34 mouse cellular contexts compared by ENCODE assay signal in genomic region chr14:23386786-23387185, GRCm38 (mm10).
"Had no signal": no experiment of that assay in that cellular context is flagged by ENCODE, and none has a peak within 500 bp of the region (broad histone marks: within the 10 kb centered on the region; RNA-seq: fewer than 3 reads in every experiment).

No protein-coding gene starts in this region.

- H3K27me3 ChIP-seq: heart, embryonic 12.5 days; heart, embryonic 13.5 days; heart, embryonic 15.5 days; hindbrain, embryonic 15.5 days; intestine, embryonic 15.5 days; kidney, embryonic 15.5 days had no signal

- H3K4me2 ChIP-seq: heart, embryonic 11.5 days; heart, embryonic 15.5 days; hindbrain, embryonic 12.5 days; hindbrain, embryonic 13.5 days; hindbrain, embryonic 14.5 days; hindbrain, embryonic 15.5 days; intestine, embryonic 15.5 days; kidney, embryonic 15.5 days had no signal

- H3K27ac ChIP-seq: heart, embryonic 10.5 days; heart, embryonic 13.5 days; heart, embryonic 15.5 days; hindbrain, embryonic 10.5 days; hindbrain, embryonic 12.5 days; hindbrain, embryonic 14.5 days; hindbrain, embryonic 15.5 days; hindbrain, postnatal 0 days; intestine, embryonic 15.5 days; kidney, embryonic 15.5 days; kidney, postnatal 0 days; layer of hippocampus, adult 2 months had no signal

- H3K4me1 ChIP-seq: intestine, embryonic 15.5 days had no signal

- DNase-seq: heart, postnatal 10 days; heart, postnatal 36 days; heart, postnatal 4 days; kidney, adult 11 months; kidney, adult 18-20 months; kidney, adult 2 months; kidney, adult 8-10 months; kidney, adult 9 months; kidney, postnatal 10 days; kidney, postnatal 14 days; kidney, postnatal 25 days; kidney, postnatal 36 days; kidney, postnatal 4 days; layer of hippocampus, adult 9-11 months; layer of hippocampus, postnatal 36 days had no signal

- ATAC-seq: hindbrain, embryonic 16.5 days; hindbrain, postnatal 0 days; inflammation-experienced regulatory T-cells, adult 6 months; intestine, embryonic 15.5 days; intestine, embryonic 16.5 days; intestine, postnatal 0 days had no signal

- H3K9me3 ChIP-seq: heart, embryonic 10.5 days; heart, embryonic 12.5 days; heart, embryonic 13.5 days; heart, embryonic 15.5 days; hindbrain, embryonic 10.5 days; hindbrain, embryonic 12.5 days; hindbrain, embryonic 13.5 days; hindbrain, embryonic 15.5 days; intestine, embryonic 15.5 days; kidney, embryonic 15.5 days had no signal

- H3K36me3 ChIP-seq: heart, embryonic 10.5 days; heart, embryonic 12.5 days; heart, embryonic 13.5 days; heart, embryonic 15.5 days; hindbrain, embryonic 10.5 days; hindbrain, embryonic 12.5 days; hindbrain, embryonic 13.5 days; hindbrain, embryonic 15.5 days; intestine, embryonic 15.5 days; kidney, embryonic 15.5 days had no signal

- H3K9ac ChIP-seq: heart, embryonic 12.5 days; heart, embryonic 13.5 days; heart, embryonic 15.5 days; hindbrain, embryonic 12.5 days; hindbrain, embryonic 13.5 days; hindbrain, embryonic 14.5 days; hindbrain, embryonic 15.5 days; intestine, embryonic 15.5 days; kidney, embryonic 15.5 days had no signal

- H3K4me3 ChIP-seq: heart, embryonic 10.5 days; heart, embryonic 12.5 days; heart, embryonic 13.5 days; heart, embryonic 15.5 days; hindbrain, embryonic 10.5 days; hindbrain, embryonic 12.5 days; hindbrain, embryonic 13.5 days; hindbrain, embryonic 15.5 days; intestine, embryonic 15.5 days; kidney, embryonic 15.5 days; layer of hippocampus, adult 2 months had no signal
